ENCODE assay signal across 11 mouse cellular contexts in the genomic region with DNA sequence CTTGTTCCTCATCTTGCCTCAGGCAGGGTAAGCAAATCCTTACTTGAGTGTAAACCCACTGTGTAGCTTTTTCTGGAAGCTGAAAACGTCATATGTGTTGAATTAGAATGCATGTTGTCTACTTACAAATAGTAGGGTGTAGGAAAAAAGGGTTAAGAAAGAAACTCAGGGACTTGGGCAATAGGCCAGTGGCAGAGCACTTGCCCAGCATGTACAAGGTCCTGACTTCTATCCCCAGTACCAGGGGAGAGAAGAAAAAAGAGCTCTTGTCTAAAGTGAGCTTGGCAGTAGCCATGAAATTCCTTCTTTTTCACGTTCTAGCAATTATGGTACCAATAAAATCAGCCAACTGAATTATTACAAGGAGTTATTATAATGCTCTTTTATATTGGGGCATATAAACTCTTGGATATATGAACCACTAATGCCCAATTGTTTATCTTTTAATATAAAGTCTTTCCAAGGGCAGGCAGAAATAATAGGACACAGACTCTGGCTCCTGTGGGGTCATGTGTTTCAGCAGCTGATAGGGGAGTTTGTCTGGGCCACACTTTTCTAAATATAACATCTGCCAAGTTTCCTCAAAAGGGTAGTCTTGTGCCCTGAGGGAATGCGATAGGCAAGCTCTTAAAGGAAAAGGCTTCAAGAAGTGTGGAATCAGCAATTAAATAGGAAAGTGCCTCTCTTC.
A peak's percentile ranks its signal among the peaks of the same experiment; 100 is the strongest.
DNase-seq lines count a peak whose midpoint lies in the region; ATAC-seq and TF ChIP-seq lines count a peak whose summit lies in the region.
"Had no signal": no experiment of that assay in that cellular context is flagged by ENCODE, and none has a peak within 500 bp of the region (broad histone marks: within the 10 kb centered on the region; RNA-seq: fewer than 3 reads in every experiment).

No protein-coding gene starts in this region.

- no peaks in the 10 kb centered on the region for H3K79me2 ChIP-seq in myocyte (ENCODE audit: control insufficient read depth, insufficient read depth)

- no peaks in the 10 kb centered on the region for H3K36me3 ChIP-seq in kidney, postnatal 0 days (ENCODE audit: insufficient read depth, low read length)
- H3K36me3 ChIP-seq in embryonic facial prominence, embryonic 14.5 days (ENCODE audit: control insufficient read depth, insufficient read depth, low read length) = no peaks in the 10 kb centered on the region
- no peaks in the 10 kb centered on the region for H3K36me3 ChIP-seq in myocyte (ENCODE audit: control insufficient read depth, insufficient read depth)
- H3K36me3 ChIP-seq in forebrain, embryonic 15.5 days = no peaks in the 10 kb centered on the region

- WGBS in kidney, postnatal 0 days = 43% methylated on average over 3 of the region's 3 CpGs
- 32% methylated on average over 3 of the region's 3 CpGs for WGBS in embryonic facial prominence, embryonic 14.5 days
- WGBS in forebrain, embryonic 15.5 days = 61% methylated on average over 3 of the region's 3 CpGs

- intact Hi-C loops in heart, postnatal 10 days (cut with DNase I) = no loop called here

- H3K4me3 ChIP-seq in kidney, postnatal 0 days (replicated peaks; ENCODE audit: low read depth, low read length) = no peak overlapping the region
- no peak overlapping the region for H3K4me3 ChIP-seq in embryonic facial prominence, embryonic 14.5 days (ENCODE audit: low read depth, low read length)
- H3K4me3 ChIP-seq in myocyte = no peak overlapping the region
- no peak overlapping the region for H3K4me3 ChIP-seq in forebrain, embryonic 15.5 days
- H3K4me3 ChIP-seq: erythroblast, embryonic 14.5 days; left cerebral cortex, adult 2 months had no signal

- H3K27ac ChIP-seq in kidney, postnatal 0 days = 0 out of 2 replicates have a peak overlapping the region, but pooled peaks have one; percentile 25
- no peak overlapping the region for H3K27ac ChIP-seq in embryonic facial prominence, embryonic 14.5 days (replicated peaks; ENCODE audit: low read depth, low read length)
- H3K27ac ChIP-seq in forebrain, embryonic 15.5 days (replicated peaks) = no peak overlapping the region
- H3K27ac ChIP-seq: left cerebral cortex, adult 2 months had no signal

- no peaks in the 10 kb centered on the region for H3K4me1 ChIP-seq in kidney, postnatal 0 days (replicated peaks; ENCODE audit: insufficient read depth, low read length)
- peaks cover 5% of the 10 kb centered on the region; the same call in 1 of the 2 replicates for H3K4me1 ChIP-seq in embryonic facial prominence, embryonic 14.5 days (ENCODE audit: control insufficient read depth, insufficient read depth, low read length)
- H3K4me1 ChIP-seq in forebrain, embryonic 15.5 days = no peaks in the 10 kb centered on the region

- no peaks in the 10 kb centered on the region for H3K9me3 ChIP-seq in kidney, postnatal 0 days (replicated peaks; ENCODE audit: low read length)
- H3K9me3 ChIP-seq in embryonic facial prominence, embryonic 14.5 days (ENCODE audit: control insufficient read depth, low read length) = no peaks in the 10 kb centered on the region
- no peaks in the 10 kb centered on the region for H3K9me3 ChIP-seq in forebrain, embryonic 15.5 days

- TF ChIP-seq POLR2A in myocyte (IDR thresholded peaks at IDR 0.05; ENCODE audit: insufficient read length, low read depth) = no peak

- ATAC-seq in kidney, postnatal 0 days (replicated peaks; ENCODE audit: low FRiP score, low read depth) = no peak
- ATAC-seq in embryonic facial prominence, embryonic 14.5 days (ENCODE audit: low read depth) = 0 out of 2 replicates have a peak, but pooled peaks have one; percentile 26
- no peak for ATAC-seq in forebrain, embryonic 15.5 days (replicated peaks)

- no peaks in the 10 kb centered on the region for H3K27me3 ChIP-seq in kidney, postnatal 0 days (ENCODE audit: insufficient read depth, low read length)
- H3K27me3 ChIP-seq in embryonic facial prominence, embryonic 14.5 days (replicated peaks; ENCODE audit: control insufficient read depth, insufficient read depth, low read length) = no peaks in the 10 kb centered on the region
- no peaks in the 10 kb centered on the region for H3K27me3 ChIP-seq in myocyte (ENCODE audit: control insufficient read depth, insufficient read depth, insufficient read length)
- H3K27me3 ChIP-seq in forebrain, embryonic 15.5 days = no peaks in the 10 kb centered on the region

- no peak overlapping the region for H3K9ac ChIP-seq in kidney, postnatal 0 days (ENCODE audit: low read depth, low read length)
- no peak overlapping the region for H3K9ac ChIP-seq in embryonic facial prominence, embryonic 14.5 days (ENCODE audit: low read depth, low read length)
- H3K9ac ChIP-seq in forebrain, embryonic 15.5 days (replicated peaks) = no peak overlapping the region

- TF ChIP-seq CTCF in kidney, postnatal 0 days (IDR thresholded peaks at IDR 0.05; ENCODE audit: low read depth) = no peak

- H3K4me2 ChIP-seq in kidney, postnatal 0 days (ENCODE audit: low read length) = no peak overlapping the region
- no peak overlapping the region for H3K4me2 ChIP-seq in embryonic facial prominence, embryonic 14.5 days (ENCODE audit: low read depth, low read length)
- no peak overlapping the region for H3K4me2 ChIP-seq in myocyte (ENCODE audit: low read depth)
- H3K4me2 ChIP-seq in forebrain, embryonic 15.5 days (replicated peaks) = no peak overlapping the region

- DNase-seq in kidney, postnatal 0 days (ENCODE audit: low spot score) = no peak
- DNase-seq in kidney, postnatal 4 days = no peak
- DNase-seq in embryonic facial prominence, embryonic 14.5 days (ENCODE audit: low spot score) = peak; percentile 61
- DNase-seq in heart, postnatal 10 days = peak; percentile 42 to 50
- DNase-seq in cerebellum, postnatal 4 days (ENCODE audit: low spot score in 2 of 2) = no peak
- DNase-seq in layer of hippocampus, postnatal 36 days = no peak
- DNase-seq: cerebellum, adult 9-10 months had no signal

- H3ac ChIP-seq in myocyte (ENCODE audit: control insufficient read depth, insufficient read length) = no peak overlapping the region

TF ChIP-seq in myocyte, 11 proteins besides CTCF, POLR2A, EP300 and RAD21:
- TF ChIP-seq MYOD1 (IDR thresholded peaks at IDR 0.05; ENCODE audit: control insufficient read depth in 1 of 3, insufficient read length in 2 of 3, low read depth in 2 of 3) (no peak), POLR2AphosphoS2 (IDR thresholded peaks at IDR 0.05; ENCODE audit: insufficient read length, low read depth) (no peak), MYOG (IDR thresholded peaks at IDR 0.05; ENCODE audit: control insufficient read depth in 1 of 3, insufficient read depth in 1 of 3, insufficient read length in 2 of 3, low read depth in 2 of 3) (no peak), MAX (IDR thresholded peaks at IDR 0.05; ENCODE audit: low read depth) (no peak), USF1 (IDR thresholded peaks at IDR 0.05; ENCODE audit: low read depth) (peak; percentile 16), CEBPB (IDR thresholded peaks at IDR 0.05; ENCODE audit: insufficient read depth, poor library complexity, severe bottlenecking) (no peak), REST (IDR thresholded peaks at IDR 0.05; ENCODE audit: insufficient read depth, insufficient read length) (no peak)

Comparison
In these comparisons a context has a peak if more than half of its experiments do, and no peak if none do; other contexts are left out.
1. DNase-seq: peak in embryonic facial prominence, embryonic 14.5 days (single experiment) and heart, postnatal 10 days (2 of 2); none in kidney, postnatal 0 days (single experiment), kidney, postnatal 4 days (0 of 2), cerebellum, postnatal 4 days (0 of 2) and layer of hippocampus, postnatal 36 days (0 of 2).